Mouse (Mus musculus): ENCODE results near the gene Dennd1a. TPM values are rescaled to one million over a fixed set of nuclear protein-coding genes. Genes with fewer than 3 reads are reported as not detected.

Dennd1a gene
- total RNA-seq, 2 experiments from 2014 or later, result 34.2 to 37.0 TPM

DNA sequence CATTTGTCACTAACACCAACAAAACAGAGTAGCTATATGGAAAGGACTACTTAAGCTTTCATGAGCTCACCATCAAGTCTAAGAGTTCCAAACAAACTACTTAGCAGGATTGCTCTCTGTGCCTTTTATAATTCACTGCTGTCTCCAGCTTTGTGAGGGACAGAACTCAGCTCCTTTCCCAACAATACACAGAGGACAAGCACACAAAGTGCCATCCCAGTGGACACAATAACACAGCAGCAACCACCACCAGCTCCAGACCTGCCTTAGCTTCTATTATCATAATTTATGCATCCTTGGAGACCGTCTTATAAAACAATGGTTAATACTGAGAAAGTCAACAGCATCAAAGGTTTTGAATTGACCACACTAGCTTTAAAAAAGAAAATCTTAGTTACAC lies 104.9 kb downstream of the Dennd1a start:
- no peak for ATAC-seq (replicated peaks; ENCODE audit: low FRiP score, low TSS enrichment, poor library complexity, severe bottlenecking)

DNA sequence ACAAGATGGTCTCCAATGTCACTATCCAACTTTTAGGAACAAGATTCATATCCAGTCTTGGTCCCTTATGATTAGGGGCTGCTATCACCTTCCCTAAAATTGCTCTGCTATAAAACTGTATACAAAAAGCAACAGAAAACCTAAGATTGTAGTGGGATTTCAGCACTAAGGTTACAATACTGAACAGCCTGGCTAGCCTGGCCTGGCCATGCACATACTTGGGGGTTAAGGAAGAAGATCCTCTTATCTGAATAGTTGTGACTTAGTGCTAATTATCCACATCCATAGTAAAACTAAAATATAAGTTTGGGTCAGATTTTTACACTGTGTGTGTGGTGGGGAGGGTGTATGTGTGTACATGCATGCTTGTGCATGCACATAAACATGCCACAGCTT lies 109.6 kb downstream of the Dennd1a start:
- ATAC-seq (replicated peaks; ENCODE audit: low FRiP score, low TSS enrichment, poor library complexity, severe bottlenecking), result no peak

DNA sequence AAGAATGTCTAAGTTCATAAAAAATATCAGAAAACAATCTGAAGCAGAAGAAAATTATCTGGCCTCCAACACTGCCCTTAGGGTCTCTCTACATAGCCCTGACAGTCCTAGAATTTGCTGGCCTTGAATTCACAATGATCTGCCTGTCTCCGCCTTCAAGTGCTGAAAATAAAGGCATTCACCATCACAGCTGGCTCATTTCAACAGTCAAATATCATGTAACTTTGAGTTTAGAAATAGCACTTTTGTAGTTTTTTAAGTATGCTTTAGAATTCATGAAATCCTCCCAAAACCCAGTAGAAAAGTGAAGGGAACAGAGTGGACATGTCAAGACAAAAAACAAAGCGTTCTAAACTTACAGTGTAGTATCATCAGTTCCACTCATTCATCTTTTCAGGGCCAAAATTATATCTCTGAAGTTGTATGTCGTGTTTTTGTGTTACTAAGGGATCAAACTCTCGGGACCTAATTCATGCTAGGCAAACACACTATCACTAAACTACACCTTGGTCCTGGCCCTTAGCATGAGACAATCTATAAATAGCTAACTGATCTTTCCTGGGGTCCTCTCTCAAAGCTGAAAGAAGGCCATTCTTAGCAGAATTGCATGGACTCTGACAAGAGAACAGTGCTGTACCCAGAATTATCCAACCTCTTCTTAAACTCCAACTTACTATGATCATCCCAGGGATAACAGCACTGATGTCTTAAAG lies 110.2 kb downstream of the Dennd1a start:
- peak; percentile 47 for ATAC-seq (replicated peaks; ENCODE audit: low FRiP score, low TSS enrichment, poor library complexity, severe bottlenecking)

DNA sequence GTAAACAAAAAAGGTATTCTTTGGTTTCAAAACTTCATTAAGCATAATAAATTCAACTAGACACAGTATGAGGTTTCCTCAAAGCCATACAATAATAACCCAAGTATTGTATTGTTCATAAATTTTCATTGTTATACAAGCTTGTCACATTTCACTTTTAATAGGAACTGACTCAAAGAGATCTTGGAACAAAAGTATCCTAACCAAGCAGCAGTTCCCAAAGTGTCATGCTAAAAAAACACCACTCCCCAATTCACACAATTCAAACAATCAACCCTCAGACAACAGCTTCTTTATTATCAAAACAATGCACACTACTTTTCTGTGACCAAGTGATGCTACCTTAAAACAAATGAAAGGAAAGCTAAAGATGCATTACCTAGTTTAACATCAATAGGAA lies 111.9 kb downstream of the Dennd1a start:
- no peak for ATAC-seq (replicated peaks; ENCODE audit: low FRiP score, low TSS enrichment, poor library complexity, severe bottlenecking)

DNA sequence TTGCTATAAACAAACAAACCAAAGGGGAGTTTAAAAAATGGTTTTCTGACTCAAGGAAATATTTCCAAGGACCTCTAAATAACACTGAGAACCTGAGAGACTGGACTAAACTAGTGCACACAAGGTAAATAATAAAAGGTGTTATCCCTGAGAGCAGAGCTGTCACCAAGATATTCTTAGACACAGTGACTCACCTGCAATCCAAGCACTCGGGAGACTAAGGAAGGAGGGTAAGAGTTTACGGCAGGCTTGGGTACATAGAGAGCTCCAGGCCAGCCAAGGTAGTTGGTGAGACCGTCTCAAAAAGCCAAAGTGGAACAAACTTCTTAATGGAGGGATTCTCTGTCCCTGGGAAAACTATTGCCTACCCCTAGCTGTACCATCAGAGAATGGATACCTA lies 118.6 kb downstream of the Dennd1a start:
- no peak for ATAC-seq (replicated peaks; ENCODE audit: low FRiP score, low TSS enrichment, poor library complexity, severe bottlenecking)

DNA sequence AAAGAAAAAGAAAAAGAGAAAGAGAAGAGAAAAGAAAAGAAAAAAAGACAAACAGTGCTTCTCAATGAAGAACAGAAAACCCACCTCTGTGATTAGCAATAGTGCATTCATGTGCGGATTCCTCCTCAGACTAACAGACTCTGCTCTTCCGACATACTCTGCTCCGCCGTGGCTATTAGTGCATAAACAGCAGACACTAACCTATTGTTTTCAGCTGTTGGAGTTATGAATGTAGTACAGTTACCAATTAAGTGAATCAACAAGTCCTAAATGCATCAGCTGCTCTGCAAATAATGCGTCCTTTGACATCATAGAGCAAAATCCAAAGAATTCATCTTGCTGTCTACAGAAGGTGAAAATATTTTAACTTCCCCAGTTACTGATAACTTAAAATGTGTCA lies 121.2 kb downstream of the Dennd1a start:
- ATAC-seq (replicated peaks; ENCODE audit: low FRiP score, low TSS enrichment, poor library complexity, severe bottlenecking), result no peak

DNA sequence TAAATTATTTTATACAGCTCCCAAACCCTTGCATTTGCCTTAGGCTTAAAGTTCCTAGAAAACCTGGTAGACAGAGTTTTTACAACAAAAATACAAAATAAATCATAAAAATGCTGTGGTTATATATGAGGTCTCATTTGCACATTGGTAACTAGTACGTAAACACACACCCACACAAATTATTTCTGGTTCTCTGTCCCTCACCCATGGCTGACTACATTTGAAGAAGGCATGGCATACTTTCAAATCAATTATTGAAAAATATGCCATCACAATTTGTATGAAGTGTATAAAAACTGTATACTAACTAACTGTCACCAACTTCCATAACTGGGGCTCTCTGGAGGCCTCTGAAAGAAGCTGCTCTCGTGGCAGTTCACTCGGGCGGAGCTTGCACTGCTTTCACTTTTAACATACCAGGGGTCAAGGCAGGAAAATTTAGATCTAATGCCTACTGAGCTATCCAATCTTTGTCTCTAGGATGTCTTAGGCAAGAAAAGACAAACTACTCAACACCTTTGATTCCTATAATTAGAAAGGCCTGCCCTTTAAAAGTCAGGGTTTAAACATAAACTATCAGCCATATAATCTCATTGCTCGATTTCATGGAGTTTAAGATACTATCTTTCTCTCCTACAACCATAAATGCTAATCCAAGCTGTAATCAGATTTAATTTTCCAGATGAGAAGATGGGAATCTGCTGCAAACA lies 122.7 kb downstream of the Dennd1a start:
- no peak; the same call in 1 of the 2 replicates for ATAC-seq (replicated peaks; ENCODE audit: low FRiP score, low TSS enrichment, poor library complexity, severe bottlenecking)

DNA sequence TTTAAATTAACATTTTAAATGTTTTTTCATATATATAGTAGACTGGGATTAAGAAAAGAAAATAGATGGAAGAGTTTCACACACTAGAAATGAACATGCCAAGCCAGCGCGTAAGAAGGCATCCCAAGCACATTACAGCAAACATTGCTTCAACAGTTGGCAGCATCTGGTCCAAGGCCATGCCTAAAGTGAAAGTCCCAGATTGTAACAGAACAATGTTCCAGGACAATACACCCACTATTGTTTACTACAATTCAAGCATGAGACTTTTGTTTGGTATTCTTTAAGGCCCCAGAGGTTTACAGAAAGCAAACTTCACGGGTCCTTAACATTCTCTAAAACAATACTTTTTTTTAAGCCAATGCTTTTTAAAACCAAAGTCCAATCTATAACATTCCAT lies 124.7 kb downstream of the Dennd1a start:
- no peak for ATAC-seq (replicated peaks; ENCODE audit: low FRiP score, low TSS enrichment, poor library complexity, severe bottlenecking)

DNA sequence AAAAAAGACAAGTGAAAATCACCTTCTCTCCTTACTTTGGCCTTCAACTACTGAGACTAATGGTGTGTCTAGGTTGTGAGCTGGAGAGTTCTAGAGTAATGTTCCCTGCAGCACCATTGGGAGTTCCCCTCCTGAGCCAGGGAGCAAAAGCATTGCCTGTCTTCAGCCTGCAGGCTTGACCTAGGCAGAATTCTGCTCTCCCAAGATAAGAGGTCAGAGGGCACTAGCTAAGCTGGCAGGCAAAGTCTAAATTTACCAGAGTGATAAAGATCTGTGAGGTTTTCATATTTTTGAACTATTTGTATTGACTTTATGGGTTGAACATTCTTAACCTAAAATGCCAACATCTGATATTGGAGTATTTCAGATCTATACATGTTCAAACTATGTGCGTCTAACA lies 125.7 kb downstream of the Dennd1a start:
- peak; percentile 87 for ATAC-seq (replicated peaks; ENCODE audit: low FRiP score, low TSS enrichment, poor library complexity, severe bottlenecking)

DNA sequence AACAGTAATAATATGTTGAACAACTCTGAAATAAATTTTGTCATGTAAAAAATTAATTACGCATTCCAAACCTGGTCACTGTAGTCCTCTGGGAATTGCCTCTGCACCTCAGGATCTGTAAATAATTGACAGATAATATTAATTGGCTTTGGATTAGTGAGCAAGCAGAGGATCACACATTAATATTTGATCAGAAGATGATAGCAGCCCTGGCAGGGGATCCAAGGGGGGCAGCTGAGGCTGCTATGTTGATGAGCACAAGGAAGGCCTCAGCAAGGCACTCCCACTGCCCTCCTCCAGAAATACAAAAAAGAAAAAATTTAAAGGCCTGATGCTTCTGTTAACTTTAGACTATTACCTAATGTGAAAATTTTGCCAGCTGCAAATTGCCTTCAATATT lies 127.5 kb downstream of the Dennd1a start:
- ATAC-seq (replicated peaks; ENCODE audit: low FRiP score, low TSS enrichment, poor library complexity, severe bottlenecking), result no peak

DNA sequence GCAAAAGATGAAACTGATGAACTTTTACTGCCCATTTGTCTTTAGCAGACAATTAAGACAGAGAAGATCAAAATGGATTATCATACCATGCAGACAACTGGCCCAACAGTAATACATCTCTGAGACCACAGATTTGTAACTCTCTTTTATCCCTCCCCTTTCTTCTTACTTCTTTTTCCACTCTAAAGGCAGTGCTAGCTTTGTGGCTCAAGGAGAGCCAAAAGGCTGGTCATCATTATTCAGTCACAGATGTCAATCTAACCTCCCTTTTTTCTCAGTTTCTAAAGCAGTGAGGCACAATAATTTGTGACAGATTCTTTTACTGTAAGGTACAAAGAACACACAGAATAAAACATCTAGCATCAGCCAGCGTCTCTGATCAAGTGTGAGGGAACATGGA lies 130.2 kb downstream of the Dennd1a start:
- ATAC-seq (replicated peaks; ENCODE audit: low FRiP score, low TSS enrichment, poor library complexity, severe bottlenecking), result no peak

DNA sequence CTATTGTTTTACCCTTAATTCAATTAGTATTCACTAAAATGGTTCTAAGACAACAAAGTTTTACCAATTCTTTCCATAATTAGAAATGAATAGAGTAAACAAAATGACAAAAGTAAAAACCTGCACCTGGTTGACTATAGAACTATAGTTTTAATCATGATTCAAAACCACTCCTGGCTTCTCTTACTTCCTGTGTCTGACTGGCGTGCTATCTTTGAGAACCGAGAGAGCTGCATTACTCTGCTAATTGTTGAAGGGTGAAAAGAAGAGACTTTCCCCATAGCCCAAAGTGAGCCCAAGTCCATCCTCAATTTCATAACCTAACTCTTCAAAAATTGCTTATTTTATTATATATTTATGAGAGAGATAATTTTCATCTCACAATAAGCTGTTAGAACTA lies 131.2 kb downstream of the Dennd1a start:
- no peak for ATAC-seq (replicated peaks; ENCODE audit: low FRiP score, low TSS enrichment, poor library complexity, severe bottlenecking)

DNA sequence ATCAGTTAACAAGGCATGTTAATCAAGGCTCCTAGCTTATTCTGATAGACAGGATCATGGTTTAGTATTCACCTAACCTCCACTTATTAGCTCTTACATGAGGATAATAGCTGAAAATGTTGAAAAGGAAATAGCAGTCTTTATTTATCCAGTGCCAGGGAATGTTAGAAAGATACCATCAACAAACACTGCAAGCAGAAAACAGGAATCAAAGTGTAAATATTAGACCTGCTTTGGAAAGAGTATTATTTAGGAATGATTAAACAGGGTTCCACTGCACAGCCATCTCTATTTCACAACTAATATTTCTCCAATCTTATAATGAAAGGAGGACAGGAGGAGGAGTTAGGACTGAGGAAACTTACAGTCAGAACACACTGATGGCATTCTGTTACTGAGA lies 142.4 kb downstream of the Dennd1a start:
- ATAC-seq (replicated peaks; ENCODE audit: low FRiP score, low TSS enrichment, poor library complexity, severe bottlenecking), result no peak

DNA sequence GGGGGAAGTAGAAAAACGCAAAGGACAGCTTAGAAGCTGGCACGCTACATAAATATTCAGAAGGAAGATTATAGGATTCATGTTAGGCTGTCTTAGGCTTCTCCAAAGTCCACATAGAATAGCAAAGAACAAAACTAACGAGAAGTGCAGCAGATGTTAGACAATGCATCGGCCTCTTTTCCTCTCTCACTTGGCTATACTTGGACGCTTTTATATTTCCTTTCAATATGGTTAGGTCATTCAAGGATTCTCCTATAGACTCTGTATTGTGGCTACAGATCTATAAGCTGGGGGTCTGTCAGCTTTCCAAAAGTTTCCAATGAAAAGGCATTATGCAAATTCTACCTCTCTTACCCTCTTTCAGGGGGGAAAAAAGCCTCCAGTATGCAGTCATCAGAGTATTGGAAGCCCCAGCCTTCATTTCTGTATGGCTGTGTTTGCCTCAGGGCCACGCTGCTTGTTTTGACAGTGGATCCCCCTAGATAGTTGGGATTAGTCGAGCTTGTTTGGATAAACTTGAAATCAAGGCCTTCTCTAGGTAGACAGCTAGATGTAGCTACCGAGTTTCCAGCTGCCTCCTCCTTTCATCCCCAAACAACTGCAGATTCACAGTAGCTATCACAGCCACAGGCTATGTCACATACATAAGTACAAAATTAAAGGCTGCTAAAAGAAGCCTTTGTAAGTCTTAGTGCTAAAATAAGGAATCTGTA lies 143.0 kb downstream of the Dennd1a start:
- no peak for ATAC-seq (replicated peaks; ENCODE audit: low FRiP score, low TSS enrichment, poor library complexity, severe bottlenecking)

DNA sequence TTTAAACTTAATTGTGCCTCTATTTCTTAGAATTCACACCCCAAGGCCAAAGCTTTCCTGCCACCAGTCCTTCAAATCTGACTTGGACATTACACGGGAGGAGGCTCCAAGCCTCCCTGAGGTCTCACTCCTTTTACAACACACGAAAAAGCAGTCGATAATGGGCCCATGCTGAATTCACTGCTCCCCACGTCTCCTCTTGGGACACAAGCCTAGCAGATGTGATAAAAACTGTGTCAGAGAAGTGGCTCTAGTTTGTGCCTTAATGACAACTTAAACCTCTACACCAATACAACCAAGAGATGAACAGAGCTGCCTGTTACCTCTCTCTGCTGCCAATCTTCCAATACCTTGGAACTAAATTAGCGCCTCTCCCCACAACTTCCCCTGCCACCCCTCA lies 144.3 kb downstream of the Dennd1a start:
- ATAC-seq (replicated peaks; ENCODE audit: low FRiP score, low TSS enrichment, poor library complexity, severe bottlenecking), result 0 out of 2 replicates have a peak, but pooled peaks have one; percentile 10

DNA sequence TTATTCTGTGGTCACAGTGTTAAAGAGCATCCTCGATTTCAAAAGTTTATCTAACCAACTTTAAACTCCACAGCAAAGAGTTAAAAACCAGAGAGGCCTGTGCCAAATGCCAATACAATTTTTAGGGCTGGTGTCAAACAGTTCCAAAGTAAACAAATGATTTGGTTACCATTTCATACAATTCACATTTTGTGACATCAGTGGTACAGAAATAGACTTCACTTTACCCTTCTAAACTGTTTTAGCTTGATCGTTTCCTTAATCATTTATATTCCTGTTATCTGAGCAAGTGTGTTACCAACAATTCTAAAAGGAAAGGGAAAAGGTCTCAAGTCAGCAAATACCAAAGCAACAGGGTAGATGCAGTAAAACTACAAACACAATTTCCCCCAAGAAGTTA lies 145.0 kb downstream of the Dennd1a start:
- no peak for ATAC-seq (replicated peaks; ENCODE audit: low FRiP score, low TSS enrichment, poor library complexity, severe bottlenecking)

DNA sequence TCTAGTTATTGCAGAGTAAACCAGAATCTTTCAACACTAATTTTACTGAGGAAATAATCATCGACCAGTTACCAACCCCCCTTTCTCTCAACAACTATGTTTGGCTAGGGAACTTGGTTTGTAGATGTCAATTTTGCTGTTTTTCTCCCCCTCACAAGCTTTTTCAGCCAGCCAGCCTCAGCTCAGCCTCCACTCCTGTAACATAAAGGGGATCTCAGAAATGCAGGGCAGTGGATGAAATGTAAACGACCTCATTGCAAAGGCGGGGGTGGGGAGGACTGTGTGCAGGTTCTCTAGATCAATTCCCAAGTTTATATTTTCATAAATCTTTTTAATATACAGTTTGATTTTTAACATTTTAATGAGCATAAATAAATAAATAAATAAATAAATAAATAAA lies 147.7 kb downstream of the Dennd1a start:
- ATAC-seq (replicated peaks; ENCODE audit: low FRiP score, low TSS enrichment, poor library complexity, severe bottlenecking), result no peak

DNA sequence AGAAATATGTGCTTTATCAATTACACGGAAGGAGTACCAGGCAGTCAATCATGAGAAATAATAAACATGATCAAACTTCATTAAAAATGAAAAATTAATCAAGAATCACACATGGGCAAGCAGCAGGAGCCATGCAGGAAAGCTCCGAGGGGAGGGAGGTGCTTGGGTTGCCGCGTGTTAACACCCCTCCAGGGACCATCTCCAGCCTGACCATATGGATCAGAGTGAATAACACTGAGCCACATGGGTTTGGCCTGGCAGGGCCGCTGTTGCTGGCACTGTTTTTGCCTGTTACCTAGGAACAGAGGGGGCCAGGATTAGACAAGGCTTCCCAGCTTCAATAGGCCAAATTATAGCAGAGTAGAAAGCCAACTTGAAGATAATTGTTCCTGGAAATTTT lies 150.1 kb downstream of the Dennd1a start:
- no peak for ATAC-seq (replicated peaks; ENCODE audit: low FRiP score, low TSS enrichment, poor library complexity, severe bottlenecking)

DNA sequence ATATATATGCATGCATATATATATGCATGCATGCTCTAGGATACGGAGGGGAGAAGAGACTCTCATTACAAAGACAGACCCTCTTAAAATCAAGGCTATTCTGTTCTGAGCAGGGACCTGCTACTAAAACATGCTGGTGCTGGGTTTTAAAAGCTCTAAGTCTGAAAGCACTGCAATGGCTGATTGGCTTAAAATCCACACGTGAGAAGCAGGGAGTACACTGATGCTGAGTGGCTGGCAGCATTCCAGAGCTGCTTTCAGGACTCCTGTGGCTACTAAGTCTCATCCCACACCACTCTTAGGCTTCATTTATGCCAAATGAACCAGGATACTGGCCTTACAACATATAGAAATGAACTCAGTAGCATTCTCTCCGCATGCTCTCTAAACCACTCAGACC lies 151.8 kb downstream of the Dennd1a start:
- ATAC-seq (replicated peaks; ENCODE audit: low FRiP score, low TSS enrichment, poor library complexity, severe bottlenecking), result no peak

DNA sequence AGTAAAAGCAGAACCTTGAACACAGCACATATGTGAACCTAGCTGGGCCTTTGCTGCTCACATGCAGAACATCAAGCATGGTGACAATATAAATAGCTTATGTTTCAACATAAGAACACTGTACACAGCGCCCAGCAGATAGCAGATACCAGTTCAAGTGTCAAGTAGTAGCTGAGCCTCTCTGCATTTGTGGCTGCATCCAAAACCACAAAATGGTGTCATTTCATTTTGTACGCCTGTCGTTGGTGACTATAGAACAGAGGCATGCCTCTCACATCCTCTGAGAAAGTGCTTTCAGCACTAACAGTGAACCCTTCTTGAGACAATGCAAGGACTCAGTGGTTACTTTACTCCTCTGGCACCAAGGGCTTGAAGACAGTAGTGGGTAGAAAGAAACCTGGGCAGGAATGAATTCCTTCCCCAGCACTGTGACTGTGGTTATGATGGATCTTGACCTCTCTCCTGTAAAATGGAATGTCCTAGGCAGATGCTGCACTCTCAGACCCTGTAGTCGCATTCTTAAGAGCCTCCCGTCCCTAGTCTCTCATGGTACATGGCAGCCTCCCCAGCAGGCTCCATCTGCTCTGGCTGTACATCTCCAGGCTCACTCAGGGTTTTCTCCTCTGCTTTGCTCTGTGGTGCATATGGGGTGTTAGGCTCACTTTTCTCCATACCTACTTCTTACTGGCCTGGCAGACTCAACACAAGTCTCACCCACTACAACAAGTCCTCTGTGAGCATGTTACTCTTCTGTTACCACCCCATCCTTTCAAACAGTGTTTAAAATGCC lies 154.0 kb downstream of the Dennd1a start:
- ATAC-seq (replicated peaks; ENCODE audit: low FRiP score, low TSS enrichment, poor library complexity, severe bottlenecking), result peak; percentile 42

Measured in megakaryocyte-erythroid progenitor cell, adult 5-6 weeks (primary cell).